Mouse (Mus musculus): ENCODE measurements at regions not wholly inside any gene's neighbourhood (a gene's known extent, or its start where the extent isn't known, plus 50 kb on each side); places are given as distances from the start of the nearest gene placed in this dataset.
"Not testable (repeated sequence)": the region's sequence is repeated elsewhere in the genome, so short reads cannot be mapped to it uniquely, and the experiment has no call there.

GRCm38 (mm10) chr5:100309807-100310165, 106.2 kb downstream of the Sec31a start:
- no peak for DNase-seq (ENCODE audit: low spot score)

GRCm38 (mm10) chr5:100309071-100309806, 106.8 kb downstream of the Sec31a start:
- DNase-seq (ENCODE audit: low spot score): no peak

- DNase-seq (ENCODE audit: low spot score): no peak
Measured at GRCm38 (mm10) chr5:100304403-100304802, 111.6 kb downstream of the Sec31a start.

- no peak for DNase-seq (ENCODE audit: low spot score)
Measured at GRCm38 (mm10) chr5:100302068-100302775, 113.8 kb downstream of the Sec31a start.

- DNase-seq (ENCODE audit: low spot score): no peak
Measured at GRCm38 (mm10) chr5:100299141-100299540, 116.9 kb downstream of the Sec31a start.

- no peak for DNase-seq (ENCODE audit: low spot score)
Measured at GRCm38 (mm10) chr5:100294189-100294588, 121.8 kb downstream of the Sec31a start.

- DNase-seq (ENCODE audit: low spot score): no peak
Measured at GRCm38 (mm10) chr5:100280215-100280614, 120.6 kb upstream of the Tmem150c start.

- DNase-seq (ENCODE audit: low spot score): no peak
Measured at GRCm38 (mm10) chr5:100279474-100279873, 119.9 kb upstream of the Tmem150c start.

GRCm38 (mm10) chr5:100274674-100275073, 115.1 kb upstream of the Tmem150c start:
- DNase-seq (ENCODE audit: low spot score): no peak

- DNase-seq (ENCODE audit: low spot score): not testable (repeated sequence)
Measured at GRCm38 (mm10) chr5:100271975-100272374, 112.4 kb upstream of the Tmem150c start.

GRCm38 (mm10) chr5:100270841-100271686, 111.5 kb upstream of the Tmem150c start:
- DNase-seq (ENCODE audit: low spot score): no peak

- no peak for DNase-seq (ENCODE audit: low spot score)
Measured at GRCm38 (mm10) chr5:100268111-100268878, 108.7 kb upstream of the Tmem150c start.

GRCm38 (mm10) chr5:100266671-100267510, 107.3 kb upstream of the Tmem150c start:
- DNase-seq (ENCODE audit: low spot score): no peak

GRCm38 (mm10) chr5:100259803-100260693, 100.4 kb upstream of the Tmem150c start:
- DNase-seq (ENCODE audit: low spot score): no peak

GRCm38 (mm10) chr5:100258952-100259710, 99.5 kb upstream of the Tmem150c start:
- no peak for DNase-seq (ENCODE audit: low spot score)

- DNase-seq (ENCODE audit: low spot score): no peak
Measured at GRCm38 (mm10) chr5:100255276-100255675, 95.7 kb upstream of the Tmem150c start.

- DNase-seq (ENCODE audit: low spot score): no peak
Measured at GRCm38 (mm10) chr5:100252036-100252435, 92.4 kb upstream of the Tmem150c start.

GRCm38 (mm10) chr5:100249757-100250156, 90.1 kb upstream of the Tmem150c start:
- no peak for DNase-seq (ENCODE audit: low spot score)

GRCm38 (mm10) chr5:100248611-100249010, 89.0 kb upstream of the Tmem150c start:
- no peak for DNase-seq (ENCODE audit: low spot score)

Data from testis, postnatal 10 days (tissue).